Mouse (Mus musculus) kidney, embryonic 16.5 days (tissue): ENCODE results near the gene Cnr1. TPM values are rescaled to one million over a fixed set of nuclear protein-coding genes. Genes with fewer than 3 reads are reported as not detected.
A peak's percentile ranks its signal among the peaks of the same experiment; 100 is the strongest.

Experiments
- ATAC-seq: fragments of 200-750 bp; cut with Nextera tagmentation; 2 replicates; pipeline ENCODE4 v1.8.0; 2017; ENCODE audit warnings: moderate TSS enrichment; ENCODE audit not compliant: low FRiP score, low TSS enrichment
- H3K27ac ChIP-seq: fragments of 300-500 bp; sonication (generic); 2 replicates; pipeline ENCODE4 v1.5.1; 2014; ENCODE audit warnings: low read length
- H3K27me3 ChIP-seq: fragments of 300-500 bp; sonication (generic); 2 replicates; pipeline ENCODE4 v1.6.1; 2014; ENCODE audit warnings: low read length, control low read depth, mixed read lengths; ENCODE audit not compliant: insufficient read depth
- H3K36me3 ChIP-seq: fragments of 300-500 bp; sonication (generic); 2 replicates; pipeline ENCODE4 v1.6.1; 2014; ENCODE audit warnings: low read length, control low read depth, mixed read lengths; ENCODE audit not compliant: insufficient read depth
- H3K4me1 ChIP-seq: fragments of 300-500 bp; sonication (generic); 2 replicates; pipeline ENCODE4 v1.6.1; 2014; ENCODE audit warnings: low read length, control low read depth, mixed read lengths; ENCODE audit not compliant: insufficient read depth
- H3K4me2 ChIP-seq: fragments of 300-500 bp; sonication (generic); replicated peaks from 2 replicates; pipeline ENCODE4 v1.6.1; 2014; ENCODE audit warnings: low read depth, low read length
- H3K4me3 ChIP-seq: fragments of 300-500 bp; sonication (generic); 2 replicates; pipeline ENCODE4 v1.5.1; 2014; ENCODE audit warnings: mild to moderate bottlenecking, low read length
- H3K9ac ChIP-seq: fragments of 300-500 bp; sonication (generic); replicated peaks from 2 replicates; pipeline ENCODE4 v1.6.1; 2014; ENCODE audit warnings: low read length
- H3K9me3 ChIP-seq: fragments of 300-500 bp; sonication (generic); 2 replicates; pipeline ENCODE4 v1.6.1; 2016; ENCODE audit warnings: low read length, control low read depth
- WGBS: fragments of 180-500 bp; shearing (Covaris S2); extraction: QIAGEN DNeasy Blood & Tissue Kit; methylation state at CpG from one replicate; pipeline ENCODE4 v1.1.7; 2014; 5-methylcytosine and 5-hydroxymethylcytosine counted together
- polyA plus RNA-seq: library from polyadenylated mRNA; unstranded; fragments of >200 nt; fragmentation: Nextera tagmentation; extraction: Ambion mirVana; gene quantifications from 2 replicates; pipeline ENCODE4 v1.2.1, GENCODE M21; 2015

The Cnr1 gene
- polyA plus RNA-seq, 1 experiment from 2014 or later: 0.45 TPM

DNA sequence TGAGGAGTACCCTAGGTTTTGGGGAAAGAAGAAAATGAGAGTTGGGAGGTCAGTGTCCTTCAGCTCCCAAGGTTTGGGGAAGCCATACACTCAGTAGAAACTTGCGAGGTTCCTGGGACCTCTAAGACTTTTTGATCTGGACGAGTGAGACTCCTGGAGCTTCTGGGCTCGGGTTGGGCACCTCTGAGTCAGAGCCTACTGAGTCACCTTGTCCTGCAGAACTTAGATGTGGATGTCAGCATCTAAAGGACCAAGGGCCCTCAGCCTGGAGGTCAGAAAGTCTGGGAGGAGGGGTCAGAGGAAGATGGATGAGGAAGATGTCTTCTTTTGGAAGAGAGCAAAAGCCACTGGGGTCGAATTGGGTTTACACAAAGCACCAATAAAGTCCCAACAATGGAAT lies 19.6 kb upstream of the Cnr1 start:
- Histone ChIP-seq H3K4me2 (no peak overlapping the region), H3K27me3 (no peaks in the 10 kb centered on the region), H3K4me3 (no peak overlapping the region), H3K4me1 (no peaks in the 10 kb centered on the region), H3K9ac (no peak overlapping the region), H3K36me3 (no peaks in the 10 kb centered on the region), H3K9me3 (no peaks in the 10 kb centered on the region; the same call in 1 of the 2 replicates), H3K27ac (no peak overlapping the region)
- WGBS: 74% methylated on average over 4 of the region's 4 CpGs
- no peak for ATAC-seq

DNA sequence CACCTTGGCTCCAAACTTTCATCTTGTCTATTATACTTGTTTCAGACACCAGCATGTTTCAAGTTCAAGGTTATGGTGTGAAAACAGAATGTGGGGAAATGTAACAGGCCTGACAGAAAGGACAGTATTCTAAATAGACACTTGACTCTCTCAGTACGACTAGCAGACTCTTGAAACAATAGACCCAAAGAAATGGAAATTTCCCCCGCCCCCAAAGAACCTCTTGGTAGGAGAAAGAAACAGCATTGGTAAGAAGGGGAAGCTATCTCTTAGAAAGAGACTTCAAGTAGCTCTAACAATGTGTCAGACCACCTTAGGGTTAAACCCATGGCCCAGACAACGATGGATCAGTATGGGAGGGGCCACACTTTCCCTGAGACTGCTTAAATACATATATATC lies 15.6 kb upstream of the Cnr1 start:
- Histone ChIP-seq H3K27me3 (no peaks in the 10 kb centered on the region), H3K36me3 (no peaks in the 10 kb centered on the region), H3K4me3 (no peak overlapping the region), H3K4me2 (no peak overlapping the region), H3K4me1 (no peaks in the 10 kb centered on the region), H3K9ac (no peak overlapping the region), H3K9me3 (no peaks in the 10 kb centered on the region), H3K27ac (no peak overlapping the region)
- WGBS: 58% methylated on average over 3 of the region's 3 CpGs
- no peak for ATAC-seq

- Histone ChIP-seq H3K27me3 (0 out of 2 replicates have a peak, but pooled peaks cover 3% of the 10 kb centered on the region), H3K9me3 (no peaks in the 10 kb centered on the region), H3K4me2 (no peak overlapping the region), H3K27ac (no peak overlapping the region), H3K4me1 (no peaks in the 10 kb centered on the region), H3K36me3 (no peaks in the 10 kb centered on the region), H3K4me3 (no peak overlapping the region), H3K9ac (no peak overlapping the region)
- no peak for ATAC-seq
- 67% methylated on average over 5 of the region's 5 CpGs for WGBS
These were observed 8.7 kb upstream of the Cnr1 start for GRCm38 (mm10) chr4:33915730-33916129.

DNA sequence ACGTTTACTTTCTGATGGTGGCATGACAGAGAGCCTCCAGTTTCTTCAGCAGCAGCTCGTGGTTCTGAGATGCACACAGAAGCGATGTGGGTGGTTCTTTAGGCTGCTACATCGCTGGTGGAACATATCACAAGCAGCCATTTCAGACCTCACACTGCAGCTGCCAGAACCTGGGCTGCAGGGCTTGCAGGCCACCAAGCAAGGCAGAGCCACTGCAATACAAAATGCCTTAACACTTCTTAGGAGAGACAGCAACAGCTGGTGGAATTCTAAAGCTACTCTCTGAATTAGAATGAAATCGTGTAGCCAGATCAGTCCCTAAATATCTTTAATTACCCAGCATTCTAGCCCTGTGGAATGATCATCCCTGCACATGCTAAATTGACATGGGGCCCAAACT lies 3.6 kb upstream of the Cnr1 start:
- H3K9me3 ChIP-seq: no peaks in the 10 kb centered on the region
- peaks cover 10% of the 10 kb centered on the region for H3K4me1 ChIP-seq
- H3K27me3 ChIP-seq: peaks cover 34% of the 10 kb centered on the region
- 52% methylated on average over 5 of the region's 5 CpGs for WGBS
- H3K27ac ChIP-seq: no peak overlapping the region
- no peak overlapping the region for H3K9ac ChIP-seq
- no peaks in the 10 kb centered on the region for H3K36me3 ChIP-seq
- no peak overlapping the region for H3K4me3 ChIP-seq
- ATAC-seq: no peak
- no peak overlapping the region for H3K4me2 ChIP-seq

GRCm38 (mm10) chr4:33923151-33923760 lies 1.1 kb upstream of the Cnr1 start:
- Histone ChIP-seq H3K9ac (peak overlapping the region; percentile 70), H3K4me3 (peak overlapping the region; percentile 67), H3K4me1 (peaks cover 10% of the 10 kb centered on the region), H3K27ac (no peak overlapping the region), H3K27me3 (peaks cover 48% of the 10 kb centered on the region), H3K9me3 (no peaks in the 10 kb centered on the region), H3K36me3 (no peaks in the 10 kb centered on the region), H3K4me2 (peak overlapping the region; percentile 98)
- ATAC-seq: no peak
- WGBS: 4% methylated on average over 19 of the region's 19 CpGs

DNA sequence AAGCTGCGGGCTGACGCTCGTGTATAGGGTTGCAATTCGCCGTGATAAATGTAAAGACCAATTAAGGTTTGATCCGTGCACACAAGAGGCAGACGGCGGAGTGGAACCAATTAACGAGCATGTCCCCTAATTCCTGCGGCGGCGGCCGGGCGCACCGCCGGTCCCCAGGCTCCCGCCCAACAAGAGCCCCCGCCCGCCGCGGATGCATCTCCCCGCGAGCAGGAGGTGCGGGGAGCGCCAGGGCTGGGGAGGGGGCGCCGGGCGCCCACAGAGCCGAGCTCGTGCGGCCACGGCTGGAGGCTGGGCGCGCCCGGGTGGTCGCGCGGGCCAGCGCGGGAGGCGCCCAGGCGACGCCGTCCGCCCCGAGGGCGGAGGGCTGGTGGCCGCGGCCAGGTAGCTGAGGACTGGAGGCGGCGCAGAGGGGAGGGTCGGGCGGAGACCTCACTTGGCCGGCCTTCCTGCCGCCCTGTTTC lies 596 bp upstream of the Cnr1 start:
- ATAC-seq: peak; percentile 69; the same call in 1 of the 2 replicates
- Histone ChIP-seq H3K36me3 (no peaks in the 10 kb centered on the region), H3K4me2 (peak overlapping the region; percentile 98), H3K27me3 (peaks cover 49% of the 10 kb centered on the region), H3K9ac (peak overlapping the region; percentile 70), H3K9me3 (no peaks in the 10 kb centered on the region), H3K4me3 (peak overlapping the region; percentile 67), H3K4me1 (peaks cover 10% of the 10 kb centered on the region), H3K27ac (no peak overlapping the region)
- WGBS: 1% methylated on average over 44 of the region's 55 CpGs

DNA sequence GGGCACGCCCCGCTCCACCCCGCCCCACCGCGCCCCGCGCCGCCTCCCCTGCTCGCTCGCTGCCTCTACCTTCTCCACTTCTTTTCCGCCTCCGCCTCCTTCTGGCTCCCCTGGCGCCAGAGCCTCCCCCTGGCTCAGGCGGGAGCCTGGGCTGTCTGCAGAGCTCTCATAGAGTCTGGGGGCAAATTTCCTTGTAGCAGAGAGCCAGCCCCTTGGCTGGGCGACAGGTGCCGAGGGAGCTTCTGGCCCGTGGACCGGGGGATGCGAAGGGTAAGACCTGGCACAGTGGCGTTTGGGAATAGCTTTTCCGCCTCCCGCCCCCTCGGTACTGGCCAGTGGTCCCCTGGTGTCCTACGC lies 474 bp downstream of the Cnr1 start:
- ATAC-seq: no peak; the same call in none of the 2 replicates
- Histone ChIP-seq H3K4me2 (peak overlapping the region; percentile 98), H3K36me3 (no peaks in the 10 kb centered on the region), H3K4me1 (peaks cover 10% of the 10 kb centered on the region), H3K27me3 (peaks cover 52% of the 10 kb centered on the region), H3K4me3 (peak overlapping the region; percentile 67), H3K9me3 (no peaks in the 10 kb centered on the region), H3K27ac (no peak overlapping the region), H3K9ac (peak overlapping the region; percentile 70)
- under 1% methylated on average over 11 of the region's 24 CpGs for WGBS

DNA sequence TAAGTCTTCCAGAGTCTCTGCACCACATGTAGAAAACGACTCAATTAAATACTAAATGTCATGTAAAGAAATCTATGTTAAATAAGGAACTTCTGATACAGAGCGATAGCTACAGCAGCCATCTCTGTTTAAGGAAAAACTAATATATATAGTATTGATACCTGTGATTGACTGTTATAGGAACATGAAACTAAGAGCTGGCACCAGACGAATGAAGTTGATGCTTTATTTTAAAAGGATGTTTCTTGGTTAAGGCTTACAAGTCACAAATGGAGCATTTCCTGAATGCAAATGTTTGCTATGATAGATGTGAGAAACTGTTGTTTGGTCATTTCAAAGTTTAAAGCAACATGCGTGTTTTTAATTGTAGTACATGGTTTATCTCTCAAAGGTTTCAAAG lies 1.1 kb downstream of the Cnr1 start:
- ATAC-seq: no peak
- H3K4me2 ChIP-seq: peak overlapping the region; percentile 98
- no peaks in the 10 kb centered on the region for H3K9me3 ChIP-seq
- H3K4me3 ChIP-seq: peak overlapping the region; percentile 67
- H3K4me1 ChIP-seq: peaks cover 10% of the 10 kb centered on the region
- no peak overlapping the region for H3K9ac ChIP-seq
- H3K36me3 ChIP-seq: no peaks in the 10 kb centered on the region
- WGBS: 49% methylated on average over 4 of the region's 4 CpGs
- H3K27ac ChIP-seq: no peak overlapping the region
- peaks cover 52% of the 10 kb centered on the region for H3K27me3 ChIP-seq

GRCm38 (mm10) chr4:33926010-33926409 lies 1.6 kb downstream of the Cnr1 start:
- H3K27ac ChIP-seq: no peak overlapping the region
- no peaks in the 10 kb centered on the region for H3K36me3 ChIP-seq
- H3K4me2 ChIP-seq: no peak overlapping the region
- no peaks in the 10 kb centered on the region for H3K9me3 ChIP-seq
- H3K4me1 ChIP-seq: peaks cover 10% of the 10 kb centered on the region
- no peak overlapping the region for H3K4me3 ChIP-seq
- WGBS: 44% methylated on average over 6 of the region's 6 CpGs
- peaks cover 49% of the 10 kb centered on the region for H3K27me3 ChIP-seq
- ATAC-seq: no peak
- H3K9ac ChIP-seq: no peak overlapping the region

- no peaks in the 10 kb centered on the region for H3K9me3 ChIP-seq
- peaks cover 42% of the 10 kb centered on the region for H3K27me3 ChIP-seq
- 88% methylated on average over 7 of the region's 7 CpGs for WGBS
- H3K9ac ChIP-seq: no peak overlapping the region
- no peaks in the 10 kb centered on the region for H3K36me3 ChIP-seq
- H3K4me2 ChIP-seq: no peak overlapping the region
- H3K4me1 ChIP-seq: peaks cover 10% of the 10 kb centered on the region
- no peak overlapping the region for H3K4me3 ChIP-seq
- no peak overlapping the region for H3K27ac ChIP-seq
- ATAC-seq: no peak
These were observed 2.4 kb downstream of the Cnr1 start for GRCm38 (mm10) chr4:33926730-33927263.
